Mouse (Mus musculus): ENCODE data around the gene Stat2.

Gene Stat2

GRCm38 (mm10) chr10:128338948-128339347, 68.6 kb downstream of the Stat2 start:
- no peak for DNase-seq (ENCODE audit: low read depth, low spot score)

GRCm38 (mm10) chr10:128340257-128340656, 69.9 kb downstream of the Stat2 start:
- DNase-seq (ENCODE audit: low read depth, low spot score) = no peak
